Mouse (Mus musculus) NIH3T3 (cell line): ENCODE results near the gene Gm9507.
"Not testable (repeated sequence)": the region's sequence is repeated elsewhere in the genome, so short reads cannot be mapped to it uniquely, and the experiment has no call there.

Experiments
- DNase-seq: peaks from one replicate; pipeline ENCODE4 v3.0.0-alpha.2; 2012; ENCODE audit warnings: low read depth

Gene Gm9507

DNA sequence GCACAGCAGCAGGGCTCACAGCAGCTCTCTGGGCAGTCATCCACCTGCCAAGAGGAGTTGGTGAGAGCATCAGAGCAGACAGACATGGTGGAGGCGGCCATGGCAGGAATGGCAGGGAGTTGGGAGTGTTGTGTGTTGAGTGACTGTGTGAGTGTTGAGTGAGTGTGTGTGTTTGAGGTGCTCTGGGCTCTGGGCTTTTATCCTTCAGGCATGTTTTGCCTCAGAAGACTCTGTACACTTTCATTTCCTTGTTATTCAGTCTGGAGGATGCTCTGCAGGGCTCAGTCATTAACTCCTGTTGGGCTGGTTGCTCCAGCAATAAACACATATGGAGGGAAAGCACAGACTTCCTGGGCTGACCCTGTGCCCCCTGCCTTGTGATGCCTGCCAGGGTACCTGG is 40.4 kb downstream of the Gm9507 start, which contains the start of gene Gm3238:
Gene Gm3238, minus strand, starts transcription at position 101 of the 400 bp plus-strand sequence.
- DNase-seq: not testable (repeated sequence)

DNA sequence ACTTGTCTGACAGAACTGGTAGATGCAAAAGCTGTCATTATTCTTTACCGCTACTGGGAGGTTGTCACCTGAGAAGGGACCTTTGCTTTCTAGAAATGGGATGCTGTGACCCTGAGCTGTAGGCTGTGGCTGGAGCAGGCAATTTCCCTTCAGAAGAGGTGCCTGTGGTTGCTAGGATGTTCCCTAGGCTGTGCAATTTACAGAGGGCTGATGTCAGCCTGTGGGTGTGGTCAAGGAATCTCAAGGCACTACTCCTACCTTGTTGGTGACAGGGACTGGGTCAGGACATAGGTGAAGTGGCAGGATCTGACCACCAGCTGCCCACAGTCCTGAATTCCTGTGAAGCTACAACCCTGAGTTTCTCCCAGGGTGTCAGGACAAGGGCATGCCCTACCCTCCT is 41.9 kb downstream of the Gm9507 start:
- no peak for DNase-seq
